Mouse (Mus musculus) thymus, postnatal 0 days (tissue): ENCODE measurements around the gene Dio3. TPM values are rescaled to one million over a fixed set of nuclear protein-coding genes. Genes with fewer than 3 reads are reported as not detected.

ENCODE experiments used
- DNase-seq: peaks from one replicate; pipeline ENCODE4 v3.0.0-alpha.2; 2015; ENCODE audit warnings: low spot score
- polyA plus RNA-seq: library from polyadenylated mRNA; unstranded; fragments of >200 nt; fragmentation: Nextera tagmentation; extraction: Ambion mirVana; gene quantifications from 2 replicates; pipeline ENCODE4 v1.2.1, GENCODE M21; 2015

The Dio3 gene
- 0.09 TPM in 1 of 2 replicates, not detected in the other for polyA plus RNA-seq

- DNase-seq = no peak
Observed at GRCm38 (mm10) chr12:110278853-110279252, at the start of gene Dio3. Gene Dio3, plus strand, starts transcription at chr12:110279068.

- DNase-seq = no peak
Observed at GRCm38 (mm10) chr12:110230296-110230695, 48.6 kb upstream of the Dio3 start.

GRCm38 (mm10) chr12:110230767-110231166, 48.1 kb upstream of the Dio3 start:
- no peak for DNase-seq

DNA sequence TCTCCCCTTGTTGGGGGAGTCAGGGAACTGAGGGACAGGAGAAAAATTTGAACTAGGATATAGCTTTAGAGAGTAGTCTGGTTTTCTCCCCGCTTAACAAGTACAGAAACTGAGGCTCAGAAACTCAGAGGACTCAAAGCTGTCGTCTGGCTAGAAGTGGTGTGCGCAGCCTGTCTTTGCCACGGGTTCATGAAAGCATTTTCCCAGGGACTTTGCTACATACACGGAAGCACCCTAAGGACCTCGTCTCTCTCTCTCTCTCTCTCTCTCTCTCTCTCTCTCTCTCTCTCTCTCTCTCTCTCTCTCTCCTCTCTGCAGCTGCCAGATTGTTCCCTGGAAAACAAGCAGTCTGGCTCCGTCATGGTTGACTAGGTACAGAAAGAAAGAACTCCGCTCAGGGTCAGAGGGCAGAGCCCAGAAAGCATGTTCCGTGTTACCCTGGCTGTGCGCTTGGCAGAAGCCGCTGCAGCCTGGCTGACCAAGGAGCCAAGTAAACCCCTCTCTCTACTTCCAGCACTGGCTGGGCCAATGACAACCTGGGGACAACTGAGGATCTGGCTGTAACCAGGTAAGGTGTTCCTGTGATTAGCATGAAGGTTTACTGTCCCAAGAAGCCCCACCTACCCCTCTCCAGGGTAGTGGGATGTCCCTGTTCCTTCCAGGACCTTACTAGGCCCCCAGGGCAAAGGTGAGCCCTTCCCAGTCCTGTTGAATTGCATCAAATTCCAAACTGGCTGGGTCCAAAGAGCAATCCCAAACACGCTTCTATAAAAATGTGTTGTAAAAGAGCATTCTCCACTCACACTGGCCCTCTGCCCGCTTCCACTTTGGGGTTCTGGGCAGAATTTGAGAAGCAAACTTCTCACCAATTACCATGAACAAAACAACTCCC, 46.9 kb upstream of the Dio3 start:
- DNase-seq = no peak

GRCm38 (mm10) chr12:110235908-110236307, 43.0 kb upstream of the Dio3 start:
- no peak for DNase-seq

- DNase-seq = no peak
Observed at GRCm38 (mm10) chr12:110237046-110237445, 41.8 kb upstream of the Dio3 start.

DNA sequence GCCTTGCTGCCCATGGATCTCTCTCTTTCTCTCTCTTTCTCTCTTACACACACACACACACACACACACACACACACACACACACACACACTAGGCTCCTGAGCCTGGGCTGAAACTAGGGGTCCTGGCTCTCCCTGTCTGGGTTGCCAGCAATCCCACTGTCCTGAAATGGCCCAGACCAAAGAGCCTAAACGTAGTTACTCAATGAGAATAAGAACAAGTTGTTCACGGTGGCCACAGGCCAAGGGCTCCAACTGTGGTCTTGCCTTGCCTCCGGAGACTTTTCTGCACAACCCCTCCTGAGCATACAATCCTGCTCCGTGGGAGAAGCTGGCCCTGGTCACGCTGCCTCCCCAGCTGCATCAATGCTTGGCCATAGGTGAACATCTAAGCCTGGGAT, 39.5 kb upstream of the Dio3 start:
- DNase-seq = no peak

GRCm38 (mm10) chr12:110244581-110244980, 34.3 kb upstream of the Dio3 start:
- no peak for DNase-seq

DNA sequence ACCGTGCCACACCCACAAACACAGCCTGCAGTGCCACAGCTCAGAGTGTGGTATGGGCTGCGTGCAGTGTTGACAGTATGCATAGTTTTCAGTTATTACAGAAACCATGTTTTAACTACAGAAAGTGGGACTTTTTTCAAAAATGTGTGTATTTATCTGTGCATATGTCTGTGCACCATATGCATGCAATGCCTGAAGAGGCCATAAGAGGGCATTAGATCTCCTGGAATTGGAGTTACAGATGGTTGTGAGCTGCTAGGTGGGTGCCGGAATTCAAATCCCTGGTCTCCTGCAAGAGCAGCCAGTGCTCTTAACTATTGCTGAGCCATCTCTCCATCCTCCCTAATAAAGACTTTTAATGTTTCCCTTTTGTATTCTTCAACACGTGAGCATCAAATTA, 33.4 kb upstream of the Dio3 start:
- DNase-seq = no peak

- no peak for DNase-seq
Observed at GRCm38 (mm10) chr12:110252163-110252575, 26.7 kb upstream of the Dio3 start.

DNA sequence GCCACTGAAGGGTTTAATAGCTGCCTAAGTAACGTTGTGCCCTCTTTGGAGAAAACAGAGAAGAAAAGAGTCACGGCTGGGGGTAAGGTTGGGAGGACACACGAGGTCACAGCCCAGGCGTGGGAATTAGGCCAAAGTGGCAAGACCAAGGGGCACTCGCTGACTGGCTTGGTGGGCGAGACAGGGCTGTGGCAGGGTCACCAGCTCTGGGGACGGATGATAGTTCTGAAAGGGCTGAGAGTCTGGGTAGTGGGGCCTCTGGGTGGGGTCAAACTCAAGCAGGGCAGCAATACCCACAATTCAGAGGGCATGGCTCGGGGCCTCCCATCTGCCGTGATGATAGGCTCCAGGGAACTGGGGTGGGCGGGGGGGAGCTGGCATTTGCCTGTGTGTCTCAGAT, 23.1 kb upstream of the Dio3 start:
- DNase-seq = no peak

DNA sequence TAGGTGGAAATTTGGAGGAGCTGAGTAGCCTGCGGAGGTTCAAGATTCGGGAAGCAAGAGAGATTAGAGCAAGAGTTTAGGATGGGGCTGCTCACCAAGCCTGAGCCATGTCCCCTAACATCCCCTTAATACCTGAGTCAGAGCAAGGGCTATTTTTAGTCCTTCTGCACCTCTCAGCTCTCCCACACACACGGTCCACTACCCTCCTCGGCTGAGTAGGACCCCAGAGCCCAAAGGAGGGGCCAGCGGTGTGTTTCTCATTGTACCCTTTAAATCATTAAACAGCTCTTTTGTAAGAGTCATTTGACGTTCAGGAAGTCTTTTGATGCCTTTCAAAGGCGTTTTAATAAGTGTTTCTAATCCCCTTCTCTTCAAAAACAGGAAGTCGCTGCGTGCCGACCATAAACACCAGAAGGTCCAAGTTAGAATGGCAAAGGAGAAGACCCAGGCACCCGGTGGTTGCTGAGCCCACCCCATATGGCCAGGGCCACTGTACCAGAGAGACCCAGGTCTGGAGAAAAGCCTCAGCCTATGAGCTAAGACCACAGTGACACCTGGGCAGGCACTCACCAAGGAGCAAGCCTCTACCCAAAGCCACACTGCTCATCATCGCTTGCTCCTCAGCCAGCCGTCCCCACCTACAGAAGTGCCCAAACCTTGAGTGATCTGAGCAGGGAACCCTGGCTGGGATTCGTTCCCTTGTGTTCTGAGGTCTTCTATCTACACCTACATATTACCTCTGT, 22.2 kb upstream of the Dio3 start:
- no peak for DNase-seq

GRCm38 (mm10) chr12:110268226-110268625, 10.6 kb upstream of the Dio3 start:
- DNase-seq = no peak

GRCm38 (mm10) chr12:110269686-110270085, 9.2 kb upstream of the Dio3 start:
- no peak for DNase-seq

- DNase-seq = no peak
Observed at GRCm38 (mm10) chr12:110276034-110276433, 2.8 kb upstream of the Dio3 start.

DNA sequence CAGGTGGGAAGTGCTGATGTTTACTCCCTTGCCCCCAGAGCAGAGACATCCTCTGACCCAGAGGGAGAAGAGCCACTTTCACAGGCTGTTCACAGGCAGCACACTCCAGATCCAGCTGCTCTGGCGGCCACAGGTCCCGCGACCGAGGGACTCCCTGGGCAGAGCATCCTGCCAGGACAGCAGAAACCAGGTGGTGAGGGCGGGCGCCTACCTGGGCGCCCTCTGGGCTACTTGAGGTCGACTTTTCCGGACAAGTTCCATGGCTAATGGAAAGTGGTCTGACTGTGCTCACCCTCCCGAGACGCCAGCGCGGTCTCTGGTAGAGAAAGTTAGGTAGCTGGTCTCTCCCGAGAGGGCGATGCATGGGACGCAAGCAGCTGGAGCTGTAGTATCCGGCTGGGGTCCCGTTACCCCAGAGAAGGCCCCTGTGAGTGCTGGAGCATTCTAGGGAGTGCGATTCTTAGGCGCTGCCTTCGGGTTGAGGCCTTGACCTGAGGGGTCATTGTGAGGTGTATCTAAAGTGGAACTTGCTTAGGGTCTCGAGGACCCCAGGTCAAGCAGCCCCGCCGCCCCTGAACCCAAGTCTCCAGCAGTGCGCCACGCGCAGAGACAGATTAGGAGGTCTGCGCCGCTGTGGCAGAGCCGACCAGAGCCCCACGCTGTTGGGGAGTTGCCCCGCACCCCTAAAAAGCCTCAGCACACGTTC, 1.5 kb upstream of the Dio3 start:
- no peak for DNase-seq

DNA sequence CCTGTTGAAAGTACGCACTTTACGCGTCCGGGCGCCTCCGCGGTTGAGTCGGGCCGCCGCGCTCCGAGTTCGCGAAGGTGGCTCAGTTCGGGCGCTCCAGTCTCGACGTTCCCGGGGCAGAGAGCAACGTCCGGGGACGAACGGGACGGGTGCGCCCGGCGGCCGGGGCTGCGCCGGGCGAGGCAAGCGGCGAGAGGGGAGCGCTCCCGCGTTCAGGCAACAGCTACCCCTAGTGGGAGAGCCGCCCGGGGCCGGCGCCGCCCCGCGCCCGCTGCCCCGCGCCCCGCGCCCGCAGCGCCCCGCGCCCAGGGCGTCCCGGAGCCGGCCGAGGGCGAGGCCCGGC, 932 bp upstream of the Dio3 start:
- DNase-seq = no peak

DNA sequence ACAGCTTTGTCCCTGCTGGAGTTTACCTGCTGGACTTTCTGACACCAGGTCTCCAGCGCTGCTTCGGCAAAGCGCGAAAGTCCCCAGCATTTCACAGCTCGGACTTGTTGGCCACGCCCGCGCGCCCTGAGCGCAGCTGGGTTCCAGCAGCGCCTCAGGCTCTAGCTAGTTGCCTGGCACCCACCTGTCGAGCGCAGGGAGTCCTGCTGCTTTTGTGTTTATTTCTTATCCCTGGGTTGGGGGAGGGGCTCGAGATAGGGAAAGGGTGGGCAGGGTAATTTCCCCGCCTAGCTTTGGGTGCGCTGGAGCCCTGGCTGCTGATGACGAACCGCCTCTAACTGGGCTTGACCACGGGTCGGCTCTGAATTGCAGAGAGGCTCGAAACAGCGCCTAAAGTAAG, 1.5 kb downstream of the Dio3 start:
- DNase-seq = no peak

- no peak for DNase-seq
Observed at GRCm38 (mm10) chr12:110283792-110284191, 4.9 kb downstream of the Dio3 start.

- no peak for DNase-seq
Observed at GRCm38 (mm10) chr12:110292816-110293215, 13.9 kb downstream of the Dio3 start.

DNA sequence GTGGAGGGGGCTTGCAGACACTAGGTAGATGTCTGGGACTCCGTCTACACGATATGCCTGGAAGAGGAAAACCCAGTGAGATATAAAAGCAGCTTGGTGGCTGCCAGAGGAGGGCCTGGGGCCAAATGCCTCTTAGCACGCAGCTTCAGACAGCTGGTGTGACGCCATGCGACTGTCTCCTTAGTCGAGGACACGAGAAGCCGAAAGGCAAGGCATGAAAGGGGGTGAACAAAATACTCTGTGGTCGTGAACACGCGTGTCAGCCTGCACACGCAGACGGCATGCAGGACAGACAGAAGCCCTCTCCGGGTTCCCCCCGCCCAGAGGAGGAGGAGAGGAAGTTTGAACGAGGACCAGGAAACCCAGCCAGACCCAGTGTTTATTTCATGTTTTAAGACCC, 16.0 kb downstream of the Dio3 start:
- DNase-seq = no peak

DNA sequence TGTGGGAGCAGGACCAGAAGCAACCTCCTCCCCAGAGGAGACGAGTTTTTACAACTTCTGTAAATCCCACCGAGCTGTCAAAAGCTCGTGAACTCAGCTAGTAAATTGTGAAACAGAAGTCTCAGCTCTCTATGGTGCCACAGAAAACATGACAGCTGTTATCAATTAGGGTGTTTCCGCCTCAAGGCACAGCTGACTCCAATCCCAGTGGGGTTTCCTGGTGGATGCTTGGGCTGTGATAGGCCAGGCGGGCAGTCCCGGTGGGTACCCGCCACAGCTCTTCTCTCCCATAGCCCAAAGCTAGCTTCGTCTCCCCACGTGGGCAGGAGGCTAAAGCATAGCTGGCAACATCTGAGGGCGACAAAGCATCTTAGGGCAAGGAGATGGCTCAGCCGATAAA, 19.8 kb downstream of the Dio3 start:
- no peak for DNase-seq
